ENCODE assay signal across 16 mouse cellular contexts in the genomic region with DNA sequence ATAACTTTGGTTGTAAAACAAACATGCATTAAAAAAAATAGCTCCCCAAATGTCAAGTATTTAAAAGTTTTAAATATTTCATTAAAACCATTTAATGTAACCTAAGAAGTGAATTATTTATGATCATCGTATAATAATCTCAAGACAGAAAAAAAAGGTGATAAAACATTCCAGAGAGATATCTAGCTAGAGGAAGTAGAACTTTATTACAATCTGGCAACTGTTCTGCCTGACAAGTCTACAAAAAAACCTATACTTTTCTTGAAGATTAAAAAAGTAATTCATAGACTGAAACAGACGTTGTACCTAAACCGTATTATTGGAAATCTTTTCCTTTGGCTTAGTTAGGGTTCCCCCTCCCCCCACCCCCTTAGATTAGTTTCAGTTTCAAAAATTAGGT.
"Had no signal": no experiment of that assay in that cellular context is flagged by ENCODE, and none has a peak within 500 bp of the region (broad histone marks: within the 10 kb centered on the region; RNA-seq: fewer than 3 reads in every experiment).

No protein-coding gene starts in this region.

- H3K27me3 ChIP-seq: neural tube, embryonic 12.5 days; neural tube, embryonic 13.5 days; neural tube, embryonic 15.5 days; stomach, embryonic 15.5 days had no signal

- H3K4me2 ChIP-seq: neural tube, embryonic 12.5 days; neural tube, embryonic 13.5 days; neural tube, embryonic 15.5 days; stomach, embryonic 15.5 days had no signal

- DNase-seq: retina, postnatal 1 day; right cerebral cortex, adult 18-20 months; right cerebral cortex, postnatal 14 days; right cerebral cortex, postnatal 25 days; right cerebral cortex, postnatal 4 days; thymus, adult 18-20 months; thymus, adult 2 months; thymus, postnatal 14 days; thymus, postnatal 25 days; thymus, postnatal 36 days; thymus, postnatal 4 days had no signal

- H3K9ac ChIP-seq: neural tube, embryonic 12.5 days; neural tube, embryonic 13.5 days; neural tube, embryonic 15.5 days; stomach, embryonic 15.5 days had no signal

- H3K36me3 ChIP-seq: neural tube, embryonic 12.5 days; neural tube, embryonic 13.5 days; neural tube, embryonic 15.5 days; stomach, embryonic 15.5 days had no signal

- H3K9me3 ChIP-seq: neural tube, embryonic 12.5 days; neural tube, embryonic 13.5 days; neural tube, embryonic 15.5 days; stomach, embryonic 15.5 days had no signal

- H3K27ac ChIP-seq: neural tube, embryonic 12.5 days; stomach, embryonic 15.5 days; stomach, postnatal 0 days had no signal

- H3K4me3 ChIP-seq: neural tube, embryonic 12.5 days; neural tube, embryonic 13.5 days; neural tube, embryonic 15.5 days; stomach, embryonic 15.5 days had no signal
